Mouse (Mus musculus): Measurements from ENCODE around the gene Lrp6. TPM values are rescaled to one million over a fixed set of nuclear protein-coding genes. Genes with fewer than 3 reads are reported as not detected.

Lrp6 gene
- polyA plus RNA-seq, 1 experiment from 2014 or later: 14.6 TPM

- Histone ChIP-seq H3K27me3 (replicated peaks) (no peaks in the 10 kb centered on the region), H3K36me3 (peaks cover 9% of the 10 kb centered on the region), H3K27ac (replicated peaks) (no peak overlapping the region), H3K4me1 (peaks cover 17% of the 10 kb centered on the region), H3K4me2 (no peak overlapping the region), H3K4me3 (replicated peaks) (no peak overlapping the region), H3K9ac (replicated peaks) (no peak overlapping the region), H3K9me3 (replicated peaks) (no peaks in the 10 kb centered on the region)
- 81% methylated on average over 9 of the region's 9 CpGs for WGBS
- no peak for ATAC-seq (ENCODE audit: low FRiP score)
Measured at GRCm38 (mm10) chr6:134443198-134443904, 123.4 kb downstream of the Lrp6 start.

- Histone ChIP-seq H3K36me3 (peaks cover 9% of the 10 kb centered on the region), H3K4me1 (peaks cover 17% of the 10 kb centered on the region), H3K27me3 (replicated peaks) (no peaks in the 10 kb centered on the region), H3K9me3 (replicated peaks) (no peaks in the 10 kb centered on the region), H3K9ac (replicated peaks) (no peak overlapping the region), H3K4me3 (replicated peaks) (no peak overlapping the region), H3K4me2 (no peak overlapping the region), H3K27ac (replicated peaks) (no peak overlapping the region)
- WGBS: 89% methylated on average over 5 of the region's 5 CpGs
- ATAC-seq (ENCODE audit: low FRiP score): no peak
Measured at GRCm38 (mm10) chr6:134442219-134442618, 124.5 kb downstream of the Lrp6 start.

GRCm38 (mm10) chr6:134441716-134442115, 125.0 kb downstream of the Lrp6 start:
- no peak for ATAC-seq (ENCODE audit: low FRiP score)

GRCm38 (mm10) chr6:134440023-134440422, 126.7 kb downstream of the Lrp6 start:
- peak; percentile 33 for ATAC-seq (ENCODE audit: low FRiP score)
- H3K27me3 ChIP-seq (replicated peaks): no peaks in the 10 kb centered on the region
- H3K9me3 ChIP-seq (replicated peaks): no peaks in the 10 kb centered on the region
- peak overlapping the region; percentile 27 for H3K4me3 ChIP-seq (replicated peaks)
- H3K36me3 ChIP-seq: peaks cover 3% of the 10 kb centered on the region
- H3K27ac ChIP-seq (replicated peaks): peak overlapping the region; percentile 77
- WGBS: 19% methylated on average over 10 of the region's 10 CpGs
- H3K4me2 ChIP-seq: peak overlapping the region; percentile 61
- H3K4me1 ChIP-seq: peaks cover 17% of the 10 kb centered on the region
- peak overlapping the region; percentile 21 for H3K9ac ChIP-seq (replicated peaks)

More at GRCm38 (mm10) chr6:134441716-134442115, 125.0 kb downstream of the Lrp6 start:
- 94% methylated on average over 3 of the region's 3 CpGs for WGBS
- no peaks in the 10 kb centered on the region for H3K27me3 ChIP-seq (replicated peaks)
- no peak overlapping the region for H3K4me3 ChIP-seq (replicated peaks)
- H3K27ac ChIP-seq (replicated peaks): no peak overlapping the region
- no peak overlapping the region for H3K9ac ChIP-seq (replicated peaks)
- H3K4me2 ChIP-seq: no peak overlapping the region
- H3K4me1 ChIP-seq: peaks cover 17% of the 10 kb centered on the region
- H3K36me3 ChIP-seq: peaks cover 9% of the 10 kb centered on the region
- H3K9me3 ChIP-seq (replicated peaks): no peaks in the 10 kb centered on the region

- Histone ChIP-seq H3K4me2 (peak overlapping the region; percentile 61), H3K4me3 (replicated peaks) (peak overlapping the region; percentile 27), H3K4me1 (peaks cover 17% of the 10 kb centered on the region), H3K9ac (replicated peaks) (peak overlapping the region; percentile 21), H3K9me3 (replicated peaks) (no peaks in the 10 kb centered on the region), H3K36me3 (no peaks in the 10 kb centered on the region), H3K27ac (replicated peaks) (peak overlapping the region; percentile 77), H3K27me3 (replicated peaks) (no peaks in the 10 kb centered on the region)
- 5% methylated on average over 23 of the region's 23 CpGs for WGBS
- peak; percentile 84 for ATAC-seq (ENCODE audit: low FRiP score)
Measured at GRCm38 (mm10) chr6:134439401-134440021, 127.3 kb downstream of the Lrp6 start.

GRCm38 (mm10) chr6:134436955-134437354, 129.8 kb downstream of the Lrp6 start:
- no peak for ATAC-seq (ENCODE audit: low FRiP score)
- H3K27ac ChIP-seq (replicated peaks): no peak overlapping the region
- no peak overlapping the region for H3K4me3 ChIP-seq (replicated peaks)
- peaks cover 17% of the 10 kb centered on the region for H3K4me1 ChIP-seq
- H3K9me3 ChIP-seq (replicated peaks): no peaks in the 10 kb centered on the region
- no peaks in the 10 kb centered on the region for H3K27me3 ChIP-seq (replicated peaks)
- H3K36me3 ChIP-seq: no peaks in the 10 kb centered on the region
- no peak overlapping the region for H3K9ac ChIP-seq (replicated peaks)
- 74% methylated on average over 5 of the region's 5 CpGs for WGBS
- no peak overlapping the region for H3K4me2 ChIP-seq

- no peak overlapping the region for H3K27ac ChIP-seq (replicated peaks)
- H3K4me3 ChIP-seq (replicated peaks): no peak overlapping the region
- H3K36me3 ChIP-seq: no peaks in the 10 kb centered on the region
- no peaks in the 10 kb centered on the region for H3K27me3 ChIP-seq (replicated peaks)
- H3K4me2 ChIP-seq: no peak overlapping the region
- H3K4me1 ChIP-seq: peaks cover 13% of the 10 kb centered on the region
- no peaks in the 10 kb centered on the region for H3K9me3 ChIP-seq (replicated peaks)
- no peak for ATAC-seq (ENCODE audit: low FRiP score)
- 81% methylated on average over 9 of the region's 9 CpGs for WGBS
- no peak overlapping the region for H3K9ac ChIP-seq (replicated peaks)
Measured at GRCm38 (mm10) chr6:134434866-134435390, 131.8 kb downstream of the Lrp6 start.

GRCm38 (mm10) chr6:134434044-134434443, 132.7 kb downstream of the Lrp6 start:
- no peak overlapping the region for H3K27ac ChIP-seq (replicated peaks)
- no peak overlapping the region for H3K4me3 ChIP-seq (replicated peaks)
- H3K4me2 ChIP-seq: no peak overlapping the region
- no peaks in the 10 kb centered on the region for H3K27me3 ChIP-seq (replicated peaks)
- 62% methylated on average over 6 of the region's 6 CpGs for WGBS
- no peaks in the 10 kb centered on the region for H3K9me3 ChIP-seq (replicated peaks)
- H3K36me3 ChIP-seq: no peaks in the 10 kb centered on the region
- no peak for ATAC-seq (ENCODE audit: low FRiP score)
- H3K9ac ChIP-seq (replicated peaks): no peak overlapping the region
- H3K4me1 ChIP-seq: peaks cover 4% of the 10 kb centered on the region

- Histone ChIP-seq H3K4me3 (replicated peaks) (no peak overlapping the region), H3K9ac (replicated peaks) (no peak overlapping the region), H3K27ac (replicated peaks) (no peak overlapping the region), H3K4me2 (no peak overlapping the region), H3K4me1 (no peaks in the 10 kb centered on the region), H3K27me3 (replicated peaks) (no peaks in the 10 kb centered on the region), H3K9me3 (replicated peaks) (no peaks in the 10 kb centered on the region), H3K36me3 (no peaks in the 10 kb centered on the region)
- WGBS: 90% methylated on average over 3 of the region's 3 CpGs
- ATAC-seq (ENCODE audit: low FRiP score): no peak
Measured at GRCm38 (mm10) chr6:134433281-134433680, 133.5 kb downstream of the Lrp6 start.

GRCm38 (mm10) chr6:134431583-134431982, 135.2 kb downstream of the Lrp6 start:
- no peaks in the 10 kb centered on the region for H3K9me3 ChIP-seq (replicated peaks)
- H3K4me2 ChIP-seq: no peak overlapping the region
- H3K9ac ChIP-seq (replicated peaks): no peak overlapping the region
- no peaks in the 10 kb centered on the region for H3K36me3 ChIP-seq
- ATAC-seq (ENCODE audit: low FRiP score): no peak
- H3K27me3 ChIP-seq (replicated peaks): no peaks in the 10 kb centered on the region
- 37% methylated on average over 4 of the region's 4 CpGs for WGBS
- H3K4me1 ChIP-seq: no peaks in the 10 kb centered on the region
- no peak overlapping the region for H3K4me3 ChIP-seq (replicated peaks)
- H3K27ac ChIP-seq (replicated peaks): no peak overlapping the region

GRCm38 (mm10) chr6:134430161-134430799, 136.5 kb downstream of the Lrp6 start:
- H3K36me3 ChIP-seq: no peaks in the 10 kb centered on the region
- WGBS: 82% methylated on average over 9 of the region's 9 CpGs
- no peak overlapping the region for H3K27ac ChIP-seq (replicated peaks)
- no peak overlapping the region for H3K9ac ChIP-seq (replicated peaks)
- no peak for ATAC-seq (ENCODE audit: low FRiP score)
- no peaks in the 10 kb centered on the region for H3K9me3 ChIP-seq (replicated peaks)
- no peak overlapping the region for H3K4me2 ChIP-seq
- peaks cover 2% of the 10 kb centered on the region; the same call in 1 of the 2 replicates for H3K4me1 ChIP-seq
- H3K27me3 ChIP-seq (replicated peaks): no peaks in the 10 kb centered on the region
- no peak overlapping the region for H3K4me3 ChIP-seq (replicated peaks)
